ENCODE assay signal across 20 mouse cellular contexts in genomic region chr19:29612102-29612501, GRCm38 (mm10). TPM values are rescaled to one million over a fixed set of nuclear protein-coding genes. Genes with fewer than 3 reads are reported as not detected.
DNase-seq lines count a peak whose midpoint lies in the region; ATAC-seq lines count a peak whose summit lies in the region.
"Had no signal": no experiment of that assay in that cellular context is flagged by ENCODE, and none has a peak within 500 bp of the region (broad histone marks: within the 10 kb centered on the region; RNA-seq: fewer than 3 reads in every experiment).

No protein-coding gene starts in this region.

- no peak for ATAC-seq in liver, embryonic 15.5 days (ENCODE audit: insufficient read depth)
- ATAC-seq in liver, embryonic 12.5 days, result no peak
- 0 out of 2 replicates have a peak, but pooled peaks have one; percentile 5 for ATAC-seq in granulocyte monocyte progenitor cell, adult 5-6 weeks (replicated peaks; ENCODE audit: poor library complexity, severe bottlenecking)
- ATAC-seq: activated CD4-positive, CD25-positive, alpha-beta regulatory T cell, adult 4 months; forebrain, embryonic 13.5 days; forebrain, embryonic 15.5 days; forebrain, postnatal 0 days; Patski had no signal

- H3K36me3 ChIP-seq in liver, embryonic 15.5 days (replicated peaks), result peaks cover 72% of the 10 kb centered on the region
- peaks cover 76% of the 10 kb centered on the region for H3K36me3 ChIP-seq in liver, embryonic 12.5 days

- H3K4me1 ChIP-seq in liver, embryonic 15.5 days (replicated peaks), result peaks cover 32% of the 10 kb centered on the region
- H3K4me1 ChIP-seq in liver, embryonic 12.5 days, result peaks cover 26% of the 10 kb centered on the region
- H3K4me1 ChIP-seq: embryonic facial prominence, embryonic 10.5 days; embryonic facial prominence, embryonic 12.5 days; forebrain, embryonic 13.5 days; forebrain, embryonic 15.5 days had no signal

- H3K27me3 ChIP-seq in liver, embryonic 15.5 days, result no peaks in the 10 kb centered on the region
- no peaks in the 10 kb centered on the region for H3K27me3 ChIP-seq in liver, embryonic 12.5 days (replicated peaks)
- H3K27me3 ChIP-seq: embryonic facial prominence, embryonic 12.5 days; forebrain, embryonic 13.5 days; forebrain, embryonic 15.5 days; Patski had no signal

- no peak for DNase-seq in heart, adult 11 months
- no peak for DNase-seq in kidney, postnatal 36 days
- DNase-seq: adrenal gland, adult 8-10 months; adrenal gland, postnatal 14 days; adrenal gland, postnatal 36 days; cerebellum, adult 11-12 months; cerebellum, adult 2 months; cerebellum, adult 9-10 months; cerebellum, postnatal 10 days; cerebellum, postnatal 25 days; forebrain, postnatal 0 days had no signal

- H3K27ac ChIP-seq in liver, embryonic 15.5 days (replicated peaks), result peak overlapping the region; percentile 77
- no peak overlapping the region for H3K27ac ChIP-seq in liver, embryonic 12.5 days
- H3K27ac ChIP-seq: embryonic facial prominence, embryonic 10.5 days; embryonic facial prominence, embryonic 12.5 days; forebrain, embryonic 13.5 days; forebrain, embryonic 15.5 days had no signal

- H3K9ac ChIP-seq in liver, embryonic 15.5 days, result no peak overlapping the region
- no peak overlapping the region for H3K9ac ChIP-seq in liver, embryonic 12.5 days
- H3K9ac ChIP-seq: embryonic facial prominence, embryonic 12.5 days; forebrain, embryonic 13.5 days; forebrain, embryonic 15.5 days; forebrain, postnatal 0 days had no signal

- H3K9me3 ChIP-seq in liver, embryonic 15.5 days (replicated peaks), result no peaks in the 10 kb centered on the region
- H3K9me3 ChIP-seq in liver, embryonic 12.5 days (replicated peaks), result no peaks in the 10 kb centered on the region
- H3K9me3 ChIP-seq: embryonic facial prominence, embryonic 10.5 days; embryonic facial prominence, embryonic 12.5 days; forebrain, embryonic 13.5 days; forebrain, embryonic 15.5 days had no signal

- H3K4me3 ChIP-seq in liver, embryonic 15.5 days (replicated peaks), result no peak overlapping the region
- no peak overlapping the region for H3K4me3 ChIP-seq in liver, embryonic 12.5 days
- H3K4me3 ChIP-seq: embryonic facial prominence, embryonic 10.5 days; embryonic facial prominence, embryonic 12.5 days; forebrain, embryonic 13.5 days; forebrain, embryonic 15.5 days had no signal

- no peak overlapping the region for H3K4me2 ChIP-seq in liver, embryonic 15.5 days
- H3K4me2 ChIP-seq in liver, embryonic 12.5 days, result no peak overlapping the region
- H3K4me2 ChIP-seq: embryonic facial prominence, embryonic 12.5 days; forebrain, embryonic 13.5 days; forebrain, embryonic 15.5 days had no signal

- 56% methylated on average over 2 of the region's 2 CpGs for WGBS in liver, embryonic 15.5 days (ENCODE audit: insufficient replicate concordance)
- WGBS in liver, embryonic 12.5 days (ENCODE audit: insufficient replicate concordance), result 61% methylated on average over 2 of the region's 2 CpGs

RNA-seq across cellular contexts. Expression of gene Ermp1, which starts 36.1 kb away (rescaled TPM):
- polyA plus RNA-seq in liver, embryonic 15.5 days (2015; fragmentation: Nextera tagmentation; extraction: Ambion mirVana), result 10.6 and 11.0 TPM in 2 replicates
- polyA plus RNA-seq in liver, embryonic 12.5 days (2016; fragmentation: Nextera tagmentation; extraction: Ambion mirVana), result 18.3 and 19.3 TPM in 2 replicates
- 27.7 and 39.2 TPM in 2 replicates for total RNA-seq in granulocyte monocyte progenitor cell, adult 5-6 weeks (2014; fragmentation: Nextera tagmentation)
- 52.7 and 61.3 TPM in 2 replicates for total RNA-seq in granulocyte monocyte progenitor cell, adult 5-6 weeks (2017)
